Mouse (Mus musculus): ENCODE results near the gene Clca1. TPM values are rescaled to one million over a fixed set of nuclear protein-coding genes. Genes with fewer than 3 reads are reported as not detected.

Gene Clca1
- polyA plus RNA-seq, 1 experiment from 2014 or later: not detected

DNA sequence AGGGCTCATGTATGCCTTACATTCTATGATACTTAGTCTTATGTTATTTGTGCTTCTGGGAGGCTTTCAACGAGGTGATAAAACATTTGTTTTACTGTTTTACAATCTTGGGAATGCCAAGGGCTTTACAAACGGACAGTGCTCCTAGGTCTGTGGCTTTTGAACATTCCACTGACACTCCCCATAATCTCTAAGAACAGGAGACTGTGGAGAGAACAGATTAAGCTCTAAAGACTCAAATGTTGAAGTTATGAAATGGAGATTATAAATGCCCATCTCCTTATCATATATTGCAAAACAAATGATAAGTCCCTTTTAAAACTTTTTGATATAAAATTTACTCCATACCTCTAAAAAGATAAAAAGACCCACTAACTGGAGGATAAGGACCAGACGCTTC, 6.2 kb upstream of the Clca1 start:
- Histone ChIP-seq H3K27ac (no peak overlapping the region), H3K4me3 (replicated peaks; ENCODE audit: low read depth, low read length) (no peak overlapping the region), H3K9me3 (replicated peaks; ENCODE audit: low read length) (no peaks in the 10 kb centered on the region), H3K36me3 (ENCODE audit: insufficient read depth, low read length) (no peaks in the 10 kb centered on the region), H3K4me1 (replicated peaks; ENCODE audit: insufficient read depth, low read length) (no peaks in the 10 kb centered on the region), H3K4me2 (ENCODE audit: low read length) (no peak overlapping the region), H3K9ac (ENCODE audit: low read depth, low read length) (no peak overlapping the region), H3K27me3 (ENCODE audit: insufficient read depth, low read length) (no peaks in the 10 kb centered on the region)
- TF ChIP-seq CTCF (IDR thresholded peaks at IDR 0.05; ENCODE audit: low read depth): no peak
- WGBS: 21% methylated on average over 3 of the region's 3 CpGs
- DNase-seq (ENCODE audit: low spot score): no peak
- ATAC-seq (replicated peaks; ENCODE audit: low FRiP score, low read depth): no peak

DNA sequence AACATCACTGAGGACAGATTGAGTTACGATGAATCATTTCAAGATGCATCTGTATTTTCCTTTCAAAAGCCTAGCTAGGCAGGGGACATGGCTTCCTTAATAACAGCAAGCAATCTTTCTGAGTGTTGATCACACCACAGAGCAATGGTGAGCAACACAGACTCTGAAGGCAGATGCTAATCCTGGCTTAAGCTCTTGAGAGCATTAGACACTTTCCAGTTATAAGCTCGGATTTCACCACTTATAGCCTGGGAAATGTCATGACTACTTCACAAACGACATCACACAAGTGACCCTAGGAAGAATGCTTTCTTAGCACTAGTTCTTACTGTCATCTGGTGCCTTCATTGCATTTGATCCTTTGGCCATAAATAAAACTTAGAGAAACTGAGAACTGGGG, 4.5 kb downstream of the Clca1 start:
- Histone ChIP-seq H3K9me3 (replicated peaks; ENCODE audit: low read length) (no peaks in the 10 kb centered on the region), H3K9ac (ENCODE audit: low read depth, low read length) (no peak overlapping the region), H3K4me3 (replicated peaks; ENCODE audit: low read depth, low read length) (no peak overlapping the region), H3K4me2 (ENCODE audit: low read length) (no peak overlapping the region), H3K27ac (no peak overlapping the region), H3K27me3 (ENCODE audit: insufficient read depth, low read length) (no peaks in the 10 kb centered on the region), H3K4me1 (replicated peaks; ENCODE audit: insufficient read depth, low read length) (no peaks in the 10 kb centered on the region), H3K36me3 (ENCODE audit: insufficient read depth, low read length) (no peaks in the 10 kb centered on the region)
- DNase-seq (ENCODE audit: low spot score) (no peak), ATAC-seq (replicated peaks; ENCODE audit: low FRiP score, low read depth) (no peak)
- 49% methylated on average over 3 of the region's 3 CpGs for WGBS
- TF ChIP-seq CTCF (IDR thresholded peaks at IDR 0.05; ENCODE audit: low read depth): no peak

DNA sequence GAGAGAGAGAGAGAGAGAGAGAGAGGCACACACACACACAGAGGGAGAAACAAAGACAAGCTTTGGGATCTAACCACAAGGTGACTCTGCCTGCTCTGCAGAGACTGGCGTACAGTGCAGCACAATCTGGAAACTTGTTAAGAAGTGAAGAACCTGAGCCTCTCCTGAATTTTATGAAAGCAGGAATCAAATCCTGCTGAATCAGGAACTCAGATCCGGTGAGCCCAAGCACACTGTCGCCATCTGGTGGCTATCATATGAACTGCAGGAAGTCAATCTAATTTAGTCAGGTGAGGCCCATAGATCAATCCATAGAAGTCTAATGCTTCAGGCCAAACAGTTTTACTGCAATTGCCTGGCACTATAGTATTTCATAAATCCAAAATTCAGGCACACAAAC, 5.8 kb downstream of the Clca1 start:
- Histone ChIP-seq H3K27ac (no peak overlapping the region), H3K9ac (ENCODE audit: low read depth, low read length) (no peak overlapping the region), H3K4me3 (replicated peaks; ENCODE audit: low read depth, low read length) (no peak overlapping the region), H3K27me3 (ENCODE audit: insufficient read depth, low read length) (no peaks in the 10 kb centered on the region), H3K9me3 (replicated peaks; ENCODE audit: low read length) (no peaks in the 10 kb centered on the region), H3K4me1 (replicated peaks; ENCODE audit: insufficient read depth, low read length) (no peaks in the 10 kb centered on the region), H3K4me2 (ENCODE audit: low read length) (no peak overlapping the region), H3K36me3 (ENCODE audit: insufficient read depth, low read length) (no peaks in the 10 kb centered on the region)
- DNase-seq (ENCODE audit: low spot score): peak; percentile 67
- ATAC-seq (replicated peaks; ENCODE audit: low FRiP score, low read depth): no peak
- 31% methylated on average over 3 of the region's 3 CpGs for WGBS
- peak; percentile 96 for TF ChIP-seq CTCF (IDR thresholded peaks at IDR 0.05; ENCODE audit: low read depth)

DNA sequence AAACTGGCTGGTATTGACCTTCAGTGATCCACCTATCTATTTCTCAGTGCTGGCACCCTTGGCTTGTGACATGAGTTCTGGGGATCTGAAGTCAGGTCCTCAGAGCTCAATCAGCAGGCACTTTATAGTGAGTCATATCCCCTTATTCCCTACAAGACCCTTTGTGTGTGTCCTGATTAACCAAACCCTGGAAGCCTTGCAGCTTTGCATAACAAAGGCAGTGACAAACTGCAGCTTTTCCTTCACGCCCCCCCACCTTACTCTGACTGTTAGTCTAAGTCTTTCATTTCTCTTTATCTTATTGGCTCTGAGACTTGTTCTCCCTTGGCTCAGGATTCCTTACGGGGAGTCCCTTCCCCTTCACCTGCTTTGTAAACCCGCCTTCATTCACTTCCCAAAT, 14.8 kb downstream of the Clca1 start:
- DNase-seq (ENCODE audit: low spot score): no peak
- Histone ChIP-seq H3K27me3 (ENCODE audit: insufficient read depth, low read length) (no peaks in the 10 kb centered on the region), H3K4me1 (replicated peaks; ENCODE audit: insufficient read depth, low read length) (no peaks in the 10 kb centered on the region), H3K27ac (no peak overlapping the region), H3K9ac (ENCODE audit: low read depth, low read length) (no peak overlapping the region), H3K4me2 (ENCODE audit: low read length) (no peak overlapping the region), H3K9me3 (replicated peaks; ENCODE audit: low read length) (no peaks in the 10 kb centered on the region), H3K4me3 (replicated peaks; ENCODE audit: low read depth, low read length) (no peak overlapping the region), H3K36me3 (ENCODE audit: insufficient read depth, low read length) (no peaks in the 10 kb centered on the region)
- WGBS: 81% methylated on average over 3 of the region's 3 CpGs
- TF ChIP-seq CTCF (IDR thresholded peaks at IDR 0.05; ENCODE audit: low read depth): no peak
- ATAC-seq (replicated peaks; ENCODE audit: low FRiP score, low read depth): no peak

DNA sequence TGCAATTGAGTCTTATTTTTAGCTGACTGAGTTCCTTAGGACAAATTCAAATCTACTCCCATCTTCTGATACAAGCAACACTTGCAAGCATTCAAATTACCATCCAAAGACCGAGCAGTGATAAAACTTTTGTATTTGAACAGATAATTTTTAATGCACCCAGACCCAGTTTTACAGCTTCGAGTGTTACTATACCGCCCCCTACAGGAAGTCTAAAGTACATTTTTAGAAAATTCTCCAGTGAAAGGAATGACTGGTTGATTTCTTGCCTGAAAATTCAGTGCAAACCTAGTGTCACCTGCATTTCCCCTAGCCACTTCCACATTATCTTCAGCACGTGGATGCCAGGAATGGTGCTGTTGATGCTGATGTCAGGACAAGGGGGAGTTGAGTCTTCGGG, 28.2 kb downstream of the Clca1 start:
- no peak overlapping the region for H3K9ac ChIP-seq (ENCODE audit: low read depth, low read length)
- H3K36me3 ChIP-seq (ENCODE audit: insufficient read depth, low read length): no peaks in the 10 kb centered on the region
- no peaks in the 10 kb centered on the region for H3K9me3 ChIP-seq (replicated peaks; ENCODE audit: low read length)
- H3K4me3 ChIP-seq (replicated peaks; ENCODE audit: low read depth, low read length): no peak overlapping the region
- 32% methylated on average over 5 of the region's 5 CpGs for WGBS
- H3K4me1 ChIP-seq (replicated peaks; ENCODE audit: insufficient read depth, low read length): no peaks in the 10 kb centered on the region
- no peak overlapping the region for H3K27ac ChIP-seq
- peak; percentile 66 for TF ChIP-seq CTCF (IDR thresholded peaks at IDR 0.05; ENCODE audit: low read depth)
- DNase-seq (ENCODE audit: low spot score) (peak; percentile 41), ATAC-seq (replicated peaks; ENCODE audit: low FRiP score, low read depth) (no peak)
- no peaks in the 10 kb centered on the region for H3K27me3 ChIP-seq (ENCODE audit: insufficient read depth, low read length)
- no peak overlapping the region for H3K4me2 ChIP-seq (ENCODE audit: low read length)

DNA sequence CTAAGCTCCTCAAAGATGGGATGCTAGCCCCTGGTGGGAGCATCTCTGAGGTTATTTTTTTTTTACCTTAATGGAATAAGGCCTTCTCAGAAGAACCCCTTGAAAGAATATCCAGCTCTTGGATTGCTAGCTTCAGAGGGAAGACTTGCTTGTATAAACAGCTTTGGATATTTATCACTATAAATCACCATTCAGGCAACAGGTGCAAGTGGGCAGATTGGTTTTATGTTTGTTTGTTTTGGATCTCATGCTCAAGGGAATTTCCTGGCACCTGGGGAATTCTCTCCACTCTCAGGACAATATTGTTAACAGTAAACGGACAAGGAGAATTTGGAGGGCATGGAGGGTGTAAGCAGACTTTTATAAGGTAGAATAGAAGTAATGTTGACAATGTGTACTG, 31.7 kb downstream of the Clca1 start:
- Histone ChIP-seq H3K27me3 (ENCODE audit: insufficient read depth, low read length) (no peaks in the 10 kb centered on the region), H3K4me3 (replicated peaks; ENCODE audit: low read depth, low read length) (no peak overlapping the region), H3K9me3 (replicated peaks; ENCODE audit: low read length) (no peaks in the 10 kb centered on the region), H3K4me1 (replicated peaks; ENCODE audit: insufficient read depth, low read length) (no peaks in the 10 kb centered on the region), H3K36me3 (ENCODE audit: insufficient read depth, low read length) (no peaks in the 10 kb centered on the region), H3K27ac (no peak overlapping the region), H3K9ac (ENCODE audit: low read depth, low read length) (no peak overlapping the region), H3K4me2 (ENCODE audit: low read length) (no peak overlapping the region)
- peak; percentile 9 for DNase-seq (ENCODE audit: low spot score)
- 21% methylated on average over 1 of the region's 1 CpGs for WGBS
- ATAC-seq (replicated peaks; ENCODE audit: low FRiP score, low read depth): no peak
- no peak for TF ChIP-seq CTCF (IDR thresholded peaks at IDR 0.05; ENCODE audit: low read depth)

DNA sequence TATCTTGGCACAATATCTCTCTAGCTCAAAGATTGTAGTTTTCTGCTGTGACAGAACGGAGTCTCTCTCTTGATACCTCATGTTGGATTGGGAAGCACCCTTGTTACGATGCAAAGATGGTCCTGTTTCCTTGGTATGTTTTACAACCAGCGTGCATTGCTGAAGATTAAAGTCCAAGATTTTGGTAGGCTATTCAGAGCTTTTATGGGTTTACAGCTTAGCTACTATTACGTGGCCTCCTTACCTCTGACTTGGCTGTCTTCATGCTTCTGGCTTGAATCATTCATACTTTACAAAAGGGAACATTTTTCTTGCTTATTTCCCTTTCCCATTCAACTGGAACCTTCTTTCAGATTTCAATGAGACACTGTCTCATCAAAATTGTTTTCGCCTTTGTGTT, 39.5 kb downstream of the Clca1 start:
- no peaks in the 10 kb centered on the region for H3K9me3 ChIP-seq (replicated peaks; ENCODE audit: low read length)
- TF ChIP-seq CTCF (IDR thresholded peaks at IDR 0.05; ENCODE audit: low read depth): no peak
- H3K27ac ChIP-seq: no peak overlapping the region
- no peak overlapping the region for H3K4me3 ChIP-seq (replicated peaks; ENCODE audit: low read depth, low read length)
- WGBS: 79% methylated on average over 5 of the region's 5 CpGs
- H3K9ac ChIP-seq (ENCODE audit: low read depth, low read length): no peak overlapping the region
- no peaks in the 10 kb centered on the region for H3K4me1 ChIP-seq (replicated peaks; ENCODE audit: insufficient read depth, low read length)
- H3K27me3 ChIP-seq (ENCODE audit: insufficient read depth, low read length): no peaks in the 10 kb centered on the region
- ATAC-seq (replicated peaks; ENCODE audit: low FRiP score, low read depth) (no peak), DNase-seq (ENCODE audit: low spot score) (no peak)
- no peaks in the 10 kb centered on the region for H3K36me3 ChIP-seq (ENCODE audit: insufficient read depth, low read length)
- H3K4me2 ChIP-seq (ENCODE audit: low read length): no peak overlapping the region
